Mouse (Mus musculus) forebrain, embryonic 10.5 days (tissue): ENCODE measurements around the gene Emc1. TPM values are rescaled to one million over a fixed set of nuclear protein-coding genes. Genes with fewer than 3 reads are reported as not detected.
"Not testable (repeated sequence)": the region's sequence is repeated elsewhere in the genome, so short reads cannot be mapped to it uniquely, and the experiment has no call there.

Experiments used
- DNase-seq: peaks from one replicate; pipeline ENCODE4 v3.0.0-alpha.2; 2017; ENCODE audit warnings: low spot score; ENCODE audit errors: extremely low spot score
- H3K27ac ChIP-seq: fragments of 300-500 bp; sonication (generic); 2 replicates; pipeline ENCODE4 v1.5.1; 2016; ENCODE audit warnings: mild to moderate bottlenecking
- H3K27me3 ChIP-seq: fragments of 300-500 bp; sonication (generic); 2 replicates; pipeline ENCODE4 v1.6.1; 2016; ENCODE audit warnings: mild to moderate bottlenecking; ENCODE audit not compliant: poor library complexity, severe bottlenecking
- H3K36me3 ChIP-seq: fragments of 300-500 bp; sonication (generic); replicated peaks from 2 replicates; pipeline ENCODE4 v1.6.1; 2016; ENCODE audit warnings: mild to moderate bottlenecking, moderate library complexity
- H3K4me1 ChIP-seq: fragments of 300-500 bp; sonication (generic); 2 replicates; pipeline ENCODE4 v1.6.1; 2016
- H3K4me3 ChIP-seq: fragments of 300-500 bp; sonication (generic); 2 replicates; pipeline ENCODE4 v1.5.1; 2016; ENCODE audit warnings: mild to moderate bottlenecking, moderate library complexity
- H3K9me3 ChIP-seq: fragments of 300-500 bp; sonication (generic); 2 replicates; pipeline ENCODE4 v1.6.1; 2016; ENCODE audit warnings: mild to moderate bottlenecking, moderate library complexity
- WGBS: fragments of 180-500 bp; shearing (Covaris S2); methylation state at CpG from one replicate; pipeline ENCODE4 v1.1.7; 2016; 5-methylcytosine and 5-hydroxymethylcytosine counted together
- polyA plus RNA-seq: library from polyadenylated mRNA; unstranded; fragments of >200 nt; fragmentation: Nextera tagmentation; extraction: Ambion mirVana; gene quantifications from 2 replicates; pipeline ENCODE4 v1.2.1, GENCODE M21; 2016

Emc1 gene
- polyA plus RNA-seq, 1 experiment from 2014 or later = 36.2 TPM

GRCm38 (mm10) chr4:139373130-139373529 is 20.7 kb downstream of the Emc1 start:
- DNase-seq = no peak
- no peaks in the 10 kb centered on the region for H3K27me3 ChIP-seq
- WGBS = 90% methylated on average over 4 of the region's 4 CpGs
- H3K9me3 ChIP-seq = no peaks in the 10 kb centered on the region
- no peak overlapping the region for H3K4me3 ChIP-seq
- H3K36me3 ChIP-seq = peaks cover 98% of the 10 kb centered on the region
- H3K4me1 ChIP-seq = no peaks in the 10 kb centered on the region
- no peak overlapping the region for H3K27ac ChIP-seq

GRCm38 (mm10) chr4:139373531-139373930 is 21.1 kb downstream of the Emc1 start:
- peaks cover 96% of the 10 kb centered on the region for H3K36me3 ChIP-seq
- H3K9me3 ChIP-seq = no peaks in the 10 kb centered on the region
- no peaks in the 10 kb centered on the region for H3K4me1 ChIP-seq
- H3K4me3 ChIP-seq = no peak overlapping the region
- no peaks in the 10 kb centered on the region for H3K27me3 ChIP-seq
- H3K27ac ChIP-seq = no peak overlapping the region
- WGBS = 94% methylated on average over 10 of the region's 10 CpGs
- no peak for DNase-seq

GRCm38 (mm10) chr4:139379719-139380118 is 27.3 kb downstream of the Emc1 start:
- H3K27ac ChIP-seq = peak overlapping the region; percentile 91
- peaks cover 28% of the 10 kb centered on the region for H3K4me1 ChIP-seq
- H3K4me3 ChIP-seq = peak overlapping the region; percentile 95
- no peaks in the 10 kb centered on the region for H3K9me3 ChIP-seq
- 12% methylated on average over 8 of the region's 8 CpGs for WGBS
- no peaks in the 10 kb centered on the region for H3K27me3 ChIP-seq
- peaks cover 36% of the 10 kb centered on the region for H3K36me3 ChIP-seq
- DNase-seq = no peak

- no peaks in the 10 kb centered on the region for H3K9me3 ChIP-seq
- H3K27ac ChIP-seq = peak overlapping the region; percentile 91
- WGBS = under 1% methylated on average over 54 of the region's 54 CpGs
- H3K4me3 ChIP-seq = peak overlapping the region; percentile 95
- H3K36me3 ChIP-seq = peaks cover 30% of the 10 kb centered on the region
- H3K27me3 ChIP-seq = no peaks in the 10 kb centered on the region
- H3K4me1 ChIP-seq = peaks cover 28% of the 10 kb centered on the region
- peak; percentile 99 for DNase-seq
These were observed 27.9 kb downstream of the Emc1 start for GRCm38 (mm10) chr4:139380207-139380748.

- no peak for DNase-seq
- Histone ChIP-seq H3K4me1 (peaks cover 28% of the 10 kb centered on the region), H3K27ac (peak overlapping the region; percentile 91), H3K36me3 (peaks cover 24% of the 10 kb centered on the region), H3K27me3 (no peaks in the 10 kb centered on the region), H3K9me3 (no peaks in the 10 kb centered on the region), H3K4me3 (peak overlapping the region; percentile 95)
- 4% methylated on average over 44 of the region's 44 CpGs for WGBS
These were observed 28.5 kb downstream of the Emc1 start for GRCm38 (mm10) chr4:139380775-139381451.

GRCm38 (mm10) chr4:139381452-139381845 is 29.1 kb downstream of the Emc1 start:
- Histone ChIP-seq H3K36me3 (peaks cover 18% of the 10 kb centered on the region), H3K4me3 (peak overlapping the region; percentile 95), H3K27ac (0 out of 2 replicates have a peak overlapping the region, but pooled peaks have one; percentile 91), H3K4me1 (peaks cover 28% of the 10 kb centered on the region), H3K9me3 (no peaks in the 10 kb centered on the region), H3K27me3 (no peaks in the 10 kb centered on the region)
- DNase-seq = no peak
- WGBS = 64% methylated on average over 4 of the region's 4 CpGs

GRCm38 (mm10) chr4:139382231-139382630 is 29.8 kb downstream of the Emc1 start:
- H3K27ac ChIP-seq = no peak overlapping the region
- peaks cover 28% of the 10 kb centered on the region for H3K4me1 ChIP-seq
- 85% methylated on average over 7 of the region's 7 CpGs for WGBS
- H3K36me3 ChIP-seq = peaks cover 10% of the 10 kb centered on the region
- H3K4me3 ChIP-seq = peak overlapping the region; percentile 95; the same call in 1 of the 2 replicates
- no peak for DNase-seq
- no peaks in the 10 kb centered on the region for H3K27me3 ChIP-seq
- H3K9me3 ChIP-seq = no peaks in the 10 kb centered on the region

DNA sequence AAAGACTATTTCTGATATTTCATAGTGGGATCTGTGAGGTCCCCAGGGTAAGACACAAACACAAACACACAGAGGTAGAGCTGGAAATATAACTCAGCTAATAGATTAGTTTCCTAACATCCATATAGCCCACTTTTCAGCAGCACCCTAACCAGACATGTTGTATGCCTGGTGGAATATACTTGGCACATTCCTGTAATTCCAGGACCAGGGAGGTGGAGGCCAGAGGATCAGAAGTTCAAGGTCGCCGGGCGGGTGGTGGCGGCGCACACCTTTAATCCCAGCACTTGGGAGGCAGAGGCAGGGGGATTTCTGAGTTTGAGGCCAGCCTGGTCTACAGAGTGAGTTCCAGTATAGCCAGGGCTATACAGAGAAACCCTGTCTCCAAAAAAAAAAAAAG is 33.5 kb downstream of the Emc1 start:
- Histone ChIP-seq H3K36me3 (peaks cover 27% of the 10 kb centered on the region), H3K4me1 (peaks cover 23% of the 10 kb centered on the region)
- not testable (repeated sequence) for H3K4me3 ChIP-seq, H3K9me3 ChIP-seq, H3K27me3 ChIP-seq, DNase-seq, H3K27ac ChIP-seq
- 93% methylated on average over 5 of the region's 5 CpGs for WGBS

- Histone ChIP-seq H3K4me1 (peaks cover 13% of the 10 kb centered on the region), H3K9me3 (no peaks in the 10 kb centered on the region), H3K4me3 (no peak overlapping the region), H3K27me3 (no peaks in the 10 kb centered on the region), H3K27ac (no peak overlapping the region), H3K36me3 (peaks cover 37% of the 10 kb centered on the region)
- no peak for DNase-seq
- 79% methylated on average over 6 of the region's 6 CpGs for WGBS
These were observed 34.5 kb downstream of the Emc1 start for GRCm38 (mm10) chr4:139386869-139387319.

DNA sequence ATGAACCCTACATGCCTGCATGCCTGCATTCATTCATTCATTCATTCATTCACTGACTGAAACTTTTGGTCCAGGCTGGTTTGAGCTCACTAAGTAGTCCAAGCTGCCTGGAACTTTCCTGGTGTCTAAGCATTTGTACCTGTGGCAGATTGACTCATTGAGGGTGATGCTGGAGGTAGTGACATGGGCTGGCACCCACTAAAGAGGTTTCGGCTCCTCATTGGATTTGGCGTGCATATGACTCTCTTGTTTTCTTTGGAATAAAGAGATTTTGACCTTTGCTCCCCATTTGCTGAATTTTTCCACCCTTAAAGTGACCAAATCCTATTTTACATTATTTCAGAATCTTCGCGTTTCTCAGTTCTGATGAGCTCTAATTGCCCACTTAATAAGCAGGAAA is 37.2 kb downstream of the Emc1 start:
- peaks cover 62% of the 10 kb centered on the region for H3K36me3 ChIP-seq
- 90% methylated on average over 4 of the region's 4 CpGs for WGBS
- DNase-seq = no peak

DNA sequence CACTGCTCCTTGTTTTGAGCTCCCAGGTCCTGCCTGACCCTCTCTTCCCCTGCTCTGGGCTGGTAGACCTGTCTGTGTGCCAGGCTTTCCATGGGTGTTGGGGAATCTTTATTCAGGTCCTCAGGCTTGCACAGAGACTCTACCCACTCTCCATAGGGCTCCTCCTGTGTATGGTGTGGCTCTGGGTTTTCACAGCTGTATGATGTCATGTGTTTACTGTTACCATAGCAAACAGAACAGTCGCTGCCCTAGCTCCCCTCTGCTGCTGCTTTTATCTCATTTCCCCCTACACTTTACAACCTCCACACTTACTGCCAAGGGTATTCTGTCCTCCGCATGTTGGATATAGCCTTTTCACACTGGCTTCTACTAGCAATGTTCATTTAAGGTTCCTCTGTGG is 43.0 kb downstream of the Emc1 start:
- Histone ChIP-seq H3K27ac (no peak overlapping the region), H3K4me1 (no peaks in the 10 kb centered on the region), H3K4me3 (no peak overlapping the region), H3K36me3 (peaks cover 97% of the 10 kb centered on the region), H3K27me3 (no peaks in the 10 kb centered on the region), H3K9me3 (no peaks in the 10 kb centered on the region)
- no peak for DNase-seq
- WGBS = 82% methylated on average over 2 of the region's 2 CpGs

More for the DNA sequence above, 37.2 kb downstream of the Emc1 start:
- H3K9me3 ChIP-seq = no peaks in the 10 kb centered on the region
- H3K4me3 ChIP-seq = no peak overlapping the region
- H3K27ac ChIP-seq = no peak overlapping the region
- H3K4me1 ChIP-seq = no peaks in the 10 kb centered on the region
- H3K27me3 ChIP-seq = no peaks in the 10 kb centered on the region

DNA sequence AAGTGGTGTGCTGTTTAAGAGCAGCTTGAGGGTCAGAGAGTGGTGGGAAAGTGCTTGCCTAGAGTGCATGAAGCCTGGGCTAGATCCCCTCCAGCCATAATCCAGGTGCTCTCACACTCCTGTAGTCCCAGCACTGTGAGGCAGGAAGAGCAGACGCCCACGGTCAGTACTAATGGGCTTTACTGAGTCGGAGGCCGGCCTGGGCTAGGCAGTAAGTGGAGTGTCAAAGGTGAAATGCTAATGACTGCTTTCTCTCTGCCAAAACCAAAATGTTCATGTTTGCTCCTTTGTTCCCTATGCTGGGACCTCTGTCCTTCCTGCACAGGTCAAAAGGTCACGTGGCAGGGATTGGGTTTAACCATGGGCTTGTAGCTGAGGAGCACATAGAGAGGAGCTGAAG is 48.1 kb downstream of the Emc1 start:
- H3K4me3 ChIP-seq = no peak overlapping the region
- no peaks in the 10 kb centered on the region for H3K27me3 ChIP-seq
- H3K36me3 ChIP-seq = peaks cover 99% of the 10 kb centered on the region
- H3K27ac ChIP-seq = no peak overlapping the region
- H3K9me3 ChIP-seq = no peaks in the 10 kb centered on the region
- DNase-seq = no peak
- H3K4me1 ChIP-seq = no peaks in the 10 kb centered on the region
- WGBS = 86% methylated on average over 5 of the region's 5 CpGs

DNA sequence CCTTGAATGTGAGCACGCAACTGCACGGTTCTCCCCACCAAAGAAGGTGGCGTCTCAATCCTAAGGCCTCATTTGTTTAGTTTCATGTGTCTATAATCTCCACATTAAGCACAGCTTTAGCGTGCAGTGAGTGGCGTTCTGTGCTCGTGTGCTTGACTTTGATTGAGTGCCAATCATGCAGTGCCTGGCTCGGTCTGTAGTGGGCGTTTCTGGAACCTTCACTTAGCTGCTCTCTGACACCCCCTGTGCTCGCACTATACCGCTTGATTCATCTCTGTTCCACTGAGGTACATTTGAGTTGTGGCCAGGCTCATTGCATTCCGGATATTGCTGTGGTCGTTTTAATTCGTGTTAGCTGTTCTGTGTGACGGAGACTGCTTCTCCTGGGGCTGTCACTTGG is 50.8 kb downstream of the Emc1 start:
- no peaks in the 10 kb centered on the region for H3K27me3 ChIP-seq
- no peaks in the 10 kb centered on the region for H3K9me3 ChIP-seq
- H3K4me1 ChIP-seq = no peaks in the 10 kb centered on the region
- H3K27ac ChIP-seq = no peak overlapping the region
- 90% methylated on average over 14 of the region's 14 CpGs for WGBS
- no peak for DNase-seq
- peaks cover 100% of the 10 kb centered on the region for H3K36me3 ChIP-seq
- no peak overlapping the region for H3K4me3 ChIP-seq
